22 mouse cellular contexts compared by ENCODE assay signal in the genomic region with DNA sequence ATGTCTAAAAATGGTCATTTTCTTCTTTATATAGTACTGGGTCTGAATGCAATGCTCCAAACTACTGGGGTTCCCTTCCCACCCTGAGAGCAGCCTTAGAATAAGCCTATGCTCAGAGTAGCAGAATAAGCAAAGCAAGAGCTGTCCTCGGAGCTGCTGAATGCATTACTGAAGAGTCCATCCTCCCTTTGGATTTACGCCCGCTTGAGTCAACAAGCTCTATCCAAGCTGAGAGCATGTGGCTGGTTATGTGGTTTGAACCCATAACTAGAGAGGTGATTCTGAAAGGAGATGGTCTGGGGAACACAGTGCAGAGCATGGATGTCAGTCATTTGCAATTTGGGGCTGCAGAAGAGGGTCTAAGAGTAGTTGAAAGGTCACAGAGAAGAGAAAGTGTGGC. TPM values are rescaled to one million over a fixed set of nuclear protein-coding genes. Genes with fewer than 3 reads are reported as not detected.
DNase-seq lines count a peak whose midpoint lies in the region; ATAC-seq and TF ChIP-seq lines count a peak whose summit lies in the region.
"Had no signal": no experiment of that assay in that cellular context is flagged by ENCODE, and none has a peak within 500 bp of the region (broad histone marks: within the 10 kb centered on the region; RNA-seq: fewer than 3 reads in every experiment).

No protein-coding gene starts in this region.

- no peak overlapping the region for H3K9ac ChIP-seq in hindbrain, embryonic 12.5 days
- H3K9ac ChIP-seq in hindbrain, embryonic 14.5 days = no peak overlapping the region
- no peak overlapping the region for H3K9ac ChIP-seq in lung, embryonic 14.5 days
- H3K9ac ChIP-seq: embryonic facial prominence, embryonic 15.5 days; hindbrain, embryonic 15.5 days had no signal

- intact Hi-C loops in gastrocnemius, adult 2 months (cut with DNase I) = no loop called here

- H3K4me2 ChIP-seq in hindbrain, embryonic 12.5 days (replicated peaks) = no peak overlapping the region
- no peak overlapping the region for H3K4me2 ChIP-seq in hindbrain, embryonic 14.5 days (replicated peaks)
- H3K4me2 ChIP-seq in lung, embryonic 14.5 days = no peak overlapping the region
- H3K4me2 ChIP-seq: embryonic facial prominence, embryonic 15.5 days; hindbrain, embryonic 15.5 days had no signal

- no peak for TF ChIP-seq CTCF in gastrocnemius, adult 2 months (IDR thresholded peaks at IDR 0.05)
- TF ChIP-seq CTCF in lung, embryonic 14.5 days (IDR thresholded peaks at IDR 0.05; ENCODE audit: low read depth) = no peak

- DNase-seq in gastrocnemius, adult 2 months = no peak
- DNase-seq in gastrocnemius, adult 18-20 months (ENCODE audit: low spot score) = no peak
- DNase-seq in hindbrain, embryonic 14.5 days (ENCODE audit: low spot score) = no peak
- DNase-seq in lung, embryonic 14.5 days = peak; percentile 28
- DNase-seq in lung, postnatal 36 days = no peak
- DNase-seq in 3T3-L1 (ENCODE audit: low read depth, low spot score) (peak; percentile 38), adipocyte (ENCODE audit: low spot score) (no peak)
- DNase-seq: adrenal gland, postnatal 10 days; cerebellum, adult 11 months; cerebellum, adult 8-10 months; cerebellum, postnatal 14 days; embryo, embryonic 11 days; gastrocnemius, postnatal 10 days; heart, adult 2 months; kidney, adult 2 months had no signal

- H3K9me3 ChIP-seq in hindbrain, embryonic 12.5 days (replicated peaks) = no peaks in the 10 kb centered on the region
- no peaks in the 10 kb centered on the region for H3K9me3 ChIP-seq in hindbrain, embryonic 14.5 days (ENCODE audit: control insufficient read depth, low read length)
- H3K9me3 ChIP-seq in lung, embryonic 14.5 days (ENCODE audit: low read depth, low read length) = no peaks in the 10 kb centered on the region
- H3K9me3 ChIP-seq: embryonic facial prominence, embryonic 15.5 days; forebrain, embryonic 10.5 days; hindbrain, embryonic 15.5 days had no signal

- 62% methylated on average over 3 of the region's 3 CpGs for WGBS in hindbrain, embryonic 12.5 days
- WGBS in hindbrain, embryonic 14.5 days = 54% methylated on average over 3 of the region's 3 CpGs
- WGBS in lung, embryonic 14.5 days = 36% methylated on average over 3 of the region's 3 CpGs

- no peak for ATAC-seq in hindbrain, embryonic 12.5 days (ENCODE audit: low FRiP score)
- no peak for ATAC-seq in hindbrain, embryonic 14.5 days (ENCODE audit: low FRiP score)
- ATAC-seq in lung, embryonic 14.5 days (ENCODE audit: insufficient read depth) = no peak
- ATAC-seq: forebrain, embryonic 16.5 days; intestine, embryonic 16.5 days had no signal

- H3K27me3 ChIP-seq in hindbrain, embryonic 12.5 days = no peaks in the 10 kb centered on the region
- H3K27me3 ChIP-seq in hindbrain, embryonic 14.5 days (ENCODE audit: control insufficient read depth, insufficient read depth, low read length) = no peaks in the 10 kb centered on the region
- no peaks in the 10 kb centered on the region for H3K27me3 ChIP-seq in lung, embryonic 14.5 days (ENCODE audit: insufficient read depth, low read length)
- H3K27me3 ChIP-seq: embryonic facial prominence, embryonic 15.5 days; hindbrain, embryonic 15.5 days had no signal

- no peak overlapping the region for H3K4me3 ChIP-seq in gastrocnemius, adult 2 months
- no peak overlapping the region for H3K4me3 ChIP-seq in hindbrain, embryonic 12.5 days
- no peak overlapping the region for H3K4me3 ChIP-seq in hindbrain, embryonic 14.5 days (replicated peaks; ENCODE audit: low read length)
- H3K4me3 ChIP-seq in lung, embryonic 14.5 days (ENCODE audit: low read depth, low read length) = no peak overlapping the region
- H3K4me3 ChIP-seq: embryonic facial prominence, embryonic 15.5 days; erythroblast, embryonic 14.5 days; forebrain, embryonic 10.5 days; heart, adult 2 months; hindbrain, embryonic 15.5 days had no signal

- H3K4me1 ChIP-seq in hindbrain, embryonic 12.5 days = peaks cover 26% of the 10 kb centered on the region
- H3K4me1 ChIP-seq in hindbrain, embryonic 14.5 days (replicated peaks; ENCODE audit: control insufficient read depth, insufficient read depth, low read length) = peaks cover 37% of the 10 kb centered on the region
- H3K4me1 ChIP-seq in lung, embryonic 14.5 days (ENCODE audit: insufficient read depth) = peaks cover 16% of the 10 kb centered on the region; the same call in 1 of the 2 replicates

- 0 out of 2 replicates have a peak overlapping the region, but pooled peaks have one; percentile 20 for H3K27ac ChIP-seq in gastrocnemius, adult 2 months
- H3K27ac ChIP-seq in hindbrain, embryonic 12.5 days = 0 out of 2 replicates have a peak overlapping the region, but pooled peaks have one; percentile 30
- no peak overlapping the region for H3K27ac ChIP-seq in hindbrain, embryonic 14.5 days
- no peak overlapping the region; the same call in 1 of the 2 replicates for H3K27ac ChIP-seq in lung, embryonic 14.5 days (ENCODE audit: low read depth)
- H3K27ac ChIP-seq: embryonic facial prominence, embryonic 15.5 days; forebrain, embryonic 10.5 days; heart, adult 2 months; hindbrain, embryonic 15.5 days had no signal

- H3K36me3 ChIP-seq in hindbrain, embryonic 12.5 days = no peaks in the 10 kb centered on the region
- H3K36me3 ChIP-seq in hindbrain, embryonic 14.5 days (replicated peaks; ENCODE audit: control insufficient read depth, insufficient read depth) = no peaks in the 10 kb centered on the region
- H3K36me3 ChIP-seq in lung, embryonic 14.5 days (ENCODE audit: insufficient read depth) = no peaks in the 10 kb centered on the region
- H3K36me3 ChIP-seq: embryonic facial prominence, embryonic 15.5 days; forebrain, embryonic 10.5 days; hindbrain, embryonic 15.5 days had no signal

RNA-seq across cellular contexts. Expression of a gene that starts 11.4 kb away (rescaled TPM):
- 100 to 1,000 TPM in 1 of 2 experiments, 10 to 100 TPM in 1; 94.2 to 104 TPM for total RNA-seq in gastrocnemius, adult 2 months (2021)
- 10 to 100 TPM; 86.7 to 98.2 TPM for total RNA-seq in gastrocnemius, adult 18-20 months (2021)
- polyA plus RNA-seq in hindbrain, embryonic 12.5 days (2016; fragmentation: Nextera tagmentation; extraction: Ambion mirVana) = 144 and 158 TPM in 2 replicates
- 189 and 199 TPM in 2 replicates for polyA plus RNA-seq in hindbrain, embryonic 14.5 days (2014; fragmentation: Nextera tagmentation; extraction: Ambion mirVana)
- polyA plus RNA-seq in lung, embryonic 14.5 days (2014; fragmentation: Nextera tagmentation; extraction: Ambion mirVana) = 163 and 164 TPM in 2 replicates

Comparison
In these comparisons a context has a peak if more than half of its experiments do, and no peak if none do; other contexts are left out.
1. DNase-seq: peak in lung, embryonic 14.5 days (single experiment) and 3T3-L1 (single experiment); none in gastrocnemius, adult 2 months (single experiment), gastrocnemius, adult 18-20 months (single experiment), hindbrain, embryonic 14.5 days (single experiment), lung, postnatal 36 days (single experiment) and adipocyte (single experiment).
2. H3K27ac ChIP-seq: peak in gastrocnemius, adult 2 months (single experiment) and hindbrain, embryonic 12.5 days (single experiment); none in hindbrain, embryonic 14.5 days (single experiment) and lung, embryonic 14.5 days (single experiment).